Mouse (Mus musculus) embryonic facial prominence, embryonic 11.5 days (tissue): ENCODE measurements around the gene Rab6b. TPM values are rescaled to one million over a fixed set of nuclear protein-coding genes. Genes with fewer than 3 reads are reported as not detected.
A peak's percentile ranks its signal among the peaks of the same experiment; 100 is the strongest.
"Not testable (repeated sequence)": the region's sequence is repeated elsewhere in the genome, so short reads cannot be mapped to it uniquely, and the experiment has no call there.

ENCODE experiments used
- ATAC-seq: fragments of 200-750 bp; cut with Nextera tagmentation; replicated peaks from 2 replicates; pipeline ENCODE4 v1.8.0; 2017; ENCODE audit warnings: low read depth; ENCODE audit not compliant: insufficient number of reproducible peaks, low FRiP score, low TSS enrichment
- DNase-seq: peaks from one replicate; pipeline ENCODE4 v3.0.0-alpha.2; 2015; ENCODE audit warnings: low spot score
- H3K27ac ChIP-seq: fragments of 300-500 bp; sonication (generic); replicated peaks from 2 replicates; pipeline ENCODE4 v1.5.1; 2014; ENCODE audit warnings: mild to moderate bottlenecking, low read depth, low read length, control low read depth
- H3K27me3 ChIP-seq: fragments of 300-500 bp; sonication (generic); 2 replicates; pipeline ENCODE4 v1.6.1; 2014; ENCODE audit warnings: mild to moderate bottlenecking, low read length, moderate library complexity, mixed read lengths; ENCODE audit not compliant: control insufficient read depth, insufficient read depth
- H3K36me3 ChIP-seq: fragments of 300-500 bp; sonication (generic); replicated peaks from 2 replicates; pipeline ENCODE4 v1.6.1; 2014; ENCODE audit warnings: low read depth, mild to moderate bottlenecking, low read length, moderate library complexity, mixed read lengths; ENCODE audit not compliant: control insufficient read depth, insufficient read depth
- H3K4me1 ChIP-seq: fragments of 300-500 bp; sonication (generic); 2 replicates; pipeline ENCODE4 v1.6.1; 2014; ENCODE audit warnings: low read length, mixed read lengths; ENCODE audit not compliant: control insufficient read depth, insufficient read depth
- H3K4me2 ChIP-seq: fragments of 300-500 bp; sonication (generic); 2 replicates; pipeline ENCODE4 v1.6.1; 2014; ENCODE audit warnings: low read depth, mild to moderate bottlenecking, control low read depth, low read length, moderate library complexity
- H3K4me3 ChIP-seq: fragments of 300-500 bp; sonication (generic); 2 replicates; pipeline ENCODE4 v1.5.1; 2014; ENCODE audit warnings: low read depth, low read length, control low read depth
- H3K9ac ChIP-seq: fragments of 300-500 bp; sonication (generic); replicated peaks from 2 replicates; pipeline ENCODE4 v1.6.1; 2014; ENCODE audit warnings: mild to moderate bottlenecking, control low read depth, low read length
- H3K9me3 ChIP-seq: fragments of 300-500 bp; sonication (generic); replicated peaks from 2 replicates; pipeline ENCODE4 v1.6.1; 2016; ENCODE audit warnings: mild to moderate bottlenecking, low read length, inconsistent platforms, mixed read lengths; ENCODE audit not compliant: control insufficient read depth
- WGBS: fragments of 180-500 bp; shearing (Covaris S2); extraction: QIAGEN DNeasy Blood & Tissue Kit; methylation state at CpG from one replicate; pipeline ENCODE4 v1.1.7; 2014; 5-methylcytosine and 5-hydroxymethylcytosine counted together
- polyA plus RNA-seq: library from polyadenylated mRNA; unstranded; fragments of >200 nt; fragmentation: Nextera tagmentation; extraction: Ambion mirVana; gene quantifications from 2 replicates; pipeline ENCODE4 v1.2.1, GENCODE M21; 2014

Rab6b gene
- polyA plus RNA-seq, 1 experiment from 2014 or later, result 6.0 TPM

- no peaks in the 10 kb centered on the region for H3K4me1 ChIP-seq
- H3K27ac ChIP-seq, result no peak overlapping the region
- no peaks in the 10 kb centered on the region for H3K27me3 ChIP-seq
- H3K4me2 ChIP-seq, result no peak overlapping the region
- ATAC-seq, result no peak
- WGBS, result 79% methylated on average over 5 of the region's 5 CpGs
- no peaks in the 10 kb centered on the region for H3K36me3 ChIP-seq
- H3K9me3 ChIP-seq, result no peaks in the 10 kb centered on the region
- no peak overlapping the region for H3K4me3 ChIP-seq
- DNase-seq, result no peak
- H3K9ac ChIP-seq, result no peak overlapping the region
These were observed 41.7 kb downstream of the Rab6b start for GRCm38 (mm10) chr9:103153286-103153685.

GRCm38 (mm10) chr9:103154568-103154967, 43.0 kb downstream of the Rab6b start:
- H3K4me3 ChIP-seq, result no peak overlapping the region
- DNase-seq (no peak), ATAC-seq (no peak)
- no peaks in the 10 kb centered on the region for H3K36me3 ChIP-seq
- H3K27ac ChIP-seq, result no peak overlapping the region
- H3K27me3 ChIP-seq, result no peaks in the 10 kb centered on the region
- WGBS, result 83% methylated on average over 2 of the region's 2 CpGs
- no peaks in the 10 kb centered on the region for H3K9me3 ChIP-seq
- no peaks in the 10 kb centered on the region for H3K4me1 ChIP-seq
- no peak overlapping the region for H3K4me2 ChIP-seq
- no peak overlapping the region for H3K9ac ChIP-seq

- DNase-seq, H3K27ac ChIP-seq, H3K9me3 ChIP-seq, H3K9ac ChIP-seq, H3K4me3 ChIP-seq, H3K4me1 ChIP-seq, H3K27me3 ChIP-seq, H3K36me3 ChIP-seq, ATAC-seq, H3K4me2 ChIP-seq: not testable (repeated sequence)
- WGBS, result 84% methylated on average over 7 of the region's 7 CpGs
These were observed 43.6 kb downstream of the Rab6b start for GRCm38 (mm10) chr9:103155158-103155557.

- Histone ChIP-seq H3K36me3 (no peaks in the 10 kb centered on the region), H3K4me3 (no peak overlapping the region), H3K4me2 (no peak overlapping the region), H3K27me3 (no peaks in the 10 kb centered on the region), H3K9me3 (no peaks in the 10 kb centered on the region), H3K27ac (no peak overlapping the region), H3K9ac (no peak overlapping the region), H3K4me1 (no peaks in the 10 kb centered on the region)
- no peak for DNase-seq
- ATAC-seq, result no peak
- 77% methylated on average over 15 of the region's 15 CpGs for WGBS
These were observed 52.2 kb downstream of the Rab6b start for GRCm38 (mm10) chr9:103163806-103164205.

GRCm38 (mm10) chr9:103168046-103168445, 56.5 kb downstream of the Rab6b start:
- H3K4me1 ChIP-seq, result no peaks in the 10 kb centered on the region
- no peak overlapping the region for H3K27ac ChIP-seq
- H3K27me3 ChIP-seq, result no peaks in the 10 kb centered on the region
- H3K4me3 ChIP-seq, result no peak overlapping the region
- no peak overlapping the region for H3K9ac ChIP-seq
- no peak for DNase-seq
- 78% methylated on average over 6 of the region's 6 CpGs for WGBS
- no peaks in the 10 kb centered on the region for H3K36me3 ChIP-seq
- no peak for ATAC-seq
- H3K4me2 ChIP-seq, result no peak overlapping the region
- H3K9me3 ChIP-seq, result no peaks in the 10 kb centered on the region

- no peaks in the 10 kb centered on the region for H3K36me3 ChIP-seq
- WGBS, result 70% methylated on average over 7 of the region's 7 CpGs
- no peak for ATAC-seq
These were observed 57.2 kb downstream of the Rab6b start for GRCm38 (mm10) chr9:103168771-103169170.

GRCm38 (mm10) chr9:103174771-103175519, 63.4 kb downstream of the Rab6b start:
- 64% methylated on average over 6 of the region's 6 CpGs for WGBS
- Histone ChIP-seq H3K4me3 (no peak overlapping the region), H3K27me3 (no peaks in the 10 kb centered on the region), H3K9me3 (no peaks in the 10 kb centered on the region), H3K4me2 (no peak overlapping the region), H3K4me1 (no peaks in the 10 kb centered on the region), H3K27ac (no peak overlapping the region), H3K36me3 (no peaks in the 10 kb centered on the region), H3K9ac (no peak overlapping the region)
- no peak for ATAC-seq
- peak; percentile 22 for DNase-seq

More at GRCm38 (mm10) chr9:103168771-103169170, 57.2 kb downstream of the Rab6b start:
- H3K9ac ChIP-seq, result no peak overlapping the region
- H3K27ac ChIP-seq, result no peak overlapping the region
- no peaks in the 10 kb centered on the region for H3K9me3 ChIP-seq
- H3K27me3 ChIP-seq, result no peaks in the 10 kb centered on the region
- H3K4me2 ChIP-seq, result no peak overlapping the region
- H3K4me3 ChIP-seq, result no peak overlapping the region
- DNase-seq, result no peak
- no peaks in the 10 kb centered on the region for H3K4me1 ChIP-seq

- Histone ChIP-seq H3K4me2 (no peak overlapping the region), H3K36me3 (no peaks in the 10 kb centered on the region), H3K27ac (no peak overlapping the region), H3K27me3 (no peaks in the 10 kb centered on the region), H3K9me3 (no peaks in the 10 kb centered on the region), H3K4me3 (no peak overlapping the region), H3K4me1 (peaks cover 4% of the 10 kb centered on the region; the same call in 1 of the 2 replicates), H3K9ac (no peak overlapping the region)
- 93% methylated on average over 7 of the region's 7 CpGs for WGBS
- ATAC-seq, result no peak
- DNase-seq, result no peak
These were observed 64.1 kb downstream of the Rab6b start for GRCm38 (mm10) chr9:103175692-103176091.
